Comparison of ENCODE assay signal across 10 mouse cellular contexts in the genomic region with DNA sequence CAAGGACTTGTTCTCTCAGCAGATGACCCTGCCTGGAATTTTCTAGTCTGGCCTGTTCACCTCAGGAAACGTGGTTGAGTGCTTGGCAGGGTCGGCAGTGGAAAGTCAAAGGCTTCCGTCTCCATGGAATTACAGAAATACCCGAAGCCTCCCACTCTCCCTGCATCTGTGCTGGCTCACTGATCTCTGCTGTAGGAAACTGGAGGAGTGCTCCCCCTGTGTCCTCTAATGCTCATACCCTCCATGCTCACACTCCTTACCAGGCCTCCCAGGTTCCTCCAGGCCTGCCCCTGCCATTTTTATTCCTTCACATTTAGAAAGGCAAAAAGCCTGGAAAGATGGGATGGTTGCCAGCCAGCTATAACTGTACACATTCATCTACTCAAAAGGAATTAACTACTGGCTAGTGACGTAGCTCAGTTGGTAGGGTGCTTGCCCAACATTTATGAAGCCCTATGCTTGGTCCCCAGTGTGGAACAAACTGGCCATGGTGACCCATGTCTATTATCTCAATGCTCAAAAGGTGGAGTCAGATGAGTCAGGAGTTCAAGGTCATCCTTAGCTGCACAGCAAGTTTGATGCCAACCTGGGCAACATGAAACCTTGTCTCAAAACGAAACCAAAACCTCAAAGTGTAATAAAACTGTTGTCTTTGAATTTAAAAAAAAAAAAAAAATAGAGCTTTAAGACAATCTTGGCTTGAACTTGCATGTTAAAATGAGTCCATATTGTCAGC. TPM values are rescaled to one million over a fixed set of nuclear protein-coding genes. Genes with fewer than 3 reads are reported as not detected.
DNase-seq lines count a peak whose midpoint lies in the region; ATAC-seq lines count a peak whose summit lies in the region.
"Had no signal": no experiment of that assay in that cellular context is flagged by ENCODE, and none has a peak within 500 bp of the region (broad histone marks: within the 10 kb centered on the region; RNA-seq: fewer than 3 reads in every experiment).

No protein-coding gene starts in this region.

- no peak overlapping the region for H3K4me2 ChIP-seq in kidney, embryonic 14.5 days (replicated peaks; ENCODE audit: low read depth, low read length)
- no peak overlapping the region for H3K4me2 ChIP-seq in stomach, embryonic 16.5 days (ENCODE audit: low read depth, low read length)
- H3K4me2 ChIP-seq: neural tube, embryonic 12.5 days had no signal

- no peaks in the 10 kb centered on the region for H3K9me3 ChIP-seq in kidney, embryonic 14.5 days (ENCODE audit: control insufficient read depth, low read length)
- no peaks in the 10 kb centered on the region for H3K9me3 ChIP-seq in stomach, embryonic 16.5 days (replicated peaks; ENCODE audit: control insufficient read depth, low read length)
- H3K9me3 ChIP-seq: neural tube, embryonic 12.5 days had no signal

- H3K27me3 ChIP-seq in kidney, embryonic 14.5 days (ENCODE audit: control insufficient read depth, insufficient read depth, low read length): no peaks in the 10 kb centered on the region
- H3K27me3 ChIP-seq in stomach, embryonic 16.5 days (ENCODE audit: control insufficient read depth, insufficient read depth, low read length): no peaks in the 10 kb centered on the region
- H3K27me3 ChIP-seq: neural tube, embryonic 12.5 days had no signal

- H3K9ac ChIP-seq in kidney, embryonic 14.5 days (ENCODE audit: low read depth, low read length): no peak overlapping the region
- no peak overlapping the region for H3K9ac ChIP-seq in stomach, embryonic 16.5 days (ENCODE audit: low read length)
- H3K9ac ChIP-seq: neural tube, embryonic 12.5 days had no signal

- peak; percentile 50 to 76 for DNase-seq in adrenal gland, adult (ENCODE audit: inconsistent age in 2 of 2, low spot score in 1 of 2)
- DNase-seq in adrenal gland, adult 8-10 months: no peak
- DNase-seq in ovary, postnatal 36 days (ENCODE audit: low spot score): peak; percentile 23
- DNase-seq in ovary, adult 18-20 months (ENCODE audit: low spot score): no peak
- DNase-seq in cerebellum, adult 18-20 months: no peak
- no peak for DNase-seq in retina, postnatal 1 day

- no peak overlapping the region for H3K4me3 ChIP-seq in kidney, embryonic 14.5 days (ENCODE audit: low read length)
- no peak overlapping the region for H3K4me3 ChIP-seq in stomach, embryonic 16.5 days (replicated peaks; ENCODE audit: low read length)
- H3K4me3 ChIP-seq: neural tube, embryonic 12.5 days had no signal

- no peak; the same call in 1 of the 2 replicates for ATAC-seq in kidney, embryonic 14.5 days (ENCODE audit: low FRiP score, low TSS enrichment)
- ATAC-seq in stomach, embryonic 16.5 days (ENCODE audit: insufficient read depth, low FRiP score): no peak
- ATAC-seq: inflammation-experienced regulatory T-cells, adult 6 months had no signal

- H3K4me1 ChIP-seq in kidney, embryonic 14.5 days (ENCODE audit: control insufficient read depth, insufficient read depth, low read length): peaks cover 13% of the 10 kb centered on the region
- peaks cover 26% of the 10 kb centered on the region for H3K4me1 ChIP-seq in stomach, embryonic 16.5 days (ENCODE audit: control insufficient read depth, insufficient read depth, low read length)

- H3K27ac ChIP-seq in kidney, embryonic 14.5 days (ENCODE audit: low read depth, low read length): peak overlapping the region; percentile 33; the same call in 1 of the 2 replicates
- 0 out of 2 replicates have a peak overlapping the region, but pooled peaks have one; percentile 2 for H3K27ac ChIP-seq in stomach, embryonic 16.5 days (ENCODE audit: low read length)
- H3K27ac ChIP-seq: neural tube, embryonic 12.5 days had no signal

- whole genome bisulfite sequencing in kidney, embryonic 14.5 days: 39% methylated on average over 6 of the region's 6 CpGs
- 58% methylated on average over 6 of the region's 6 CpGs for WGBS in stomach, embryonic 16.5 days

- no peaks in the 10 kb centered on the region for H3K36me3 ChIP-seq in kidney, embryonic 14.5 days (ENCODE audit: control insufficient read depth, insufficient read depth, low read length)
- no peaks in the 10 kb centered on the region for H3K36me3 ChIP-seq in stomach, embryonic 16.5 days (ENCODE audit: control insufficient read depth, insufficient read depth, low read length)
- H3K36me3 ChIP-seq: neural tube, embryonic 12.5 days had no signal

RNA-seq across cellular contexts. Expression of a gene that starts 10.7 kb away (rescaled TPM):
- total RNA-seq in adrenal gland, adult 8-10 months (2022): under 1 TPM; 0.43 to 0.52 (median 0.47) TPM
- not detected in 2 replicates for polyA plus RNA-seq in kidney, embryonic 14.5 days (2014; fragmentation: Nextera tagmentation; extraction: Ambion mirVana)
- 0.21 and 0.24 TPM in 2 replicates for polyA plus RNA-seq in stomach, embryonic 16.5 days (2015; fragmentation: Nextera tagmentation; extraction: Ambion mirVana)
- polyA plus RNA-seq: inflammation-experienced regulatory T-cells, adult 6 months had no signal

RNA-seq across cellular contexts. Expression of a gene that starts 33.3 kb away (rescaled TPM):
- 100 to 1,000 TPM in 1 of 4 experiments, 10 to 100 TPM in 3; 49.1 to 110 (median 82.0) TPM for total RNA-seq in adrenal gland, adult 8-10 months (2022)
- polyA plus RNA-seq in kidney, embryonic 14.5 days (2014; fragmentation: Nextera tagmentation; extraction: Ambion mirVana): 63.8 and 66.6 TPM in 2 replicates
- polyA plus RNA-seq in stomach, embryonic 16.5 days (2015; fragmentation: Nextera tagmentation; extraction: Ambion mirVana): 142 and 180 TPM in 2 replicates

Comparison
In these comparisons a context has a peak if more than half of its experiments do, and no peak if none do; other contexts are left out.
1. DNase-seq: peak in adrenal gland, adult (2 of 2) and ovary, postnatal 36 days (single experiment); none in adrenal gland, adult 8-10 months (single experiment), ovary, adult 18-20 months (single experiment), cerebellum, adult 18-20 months (0 of 2) and retina, postnatal 1 day (single experiment).